18 mouse cellular contexts compared by ENCODE assay signal in the genomic region with DNA sequence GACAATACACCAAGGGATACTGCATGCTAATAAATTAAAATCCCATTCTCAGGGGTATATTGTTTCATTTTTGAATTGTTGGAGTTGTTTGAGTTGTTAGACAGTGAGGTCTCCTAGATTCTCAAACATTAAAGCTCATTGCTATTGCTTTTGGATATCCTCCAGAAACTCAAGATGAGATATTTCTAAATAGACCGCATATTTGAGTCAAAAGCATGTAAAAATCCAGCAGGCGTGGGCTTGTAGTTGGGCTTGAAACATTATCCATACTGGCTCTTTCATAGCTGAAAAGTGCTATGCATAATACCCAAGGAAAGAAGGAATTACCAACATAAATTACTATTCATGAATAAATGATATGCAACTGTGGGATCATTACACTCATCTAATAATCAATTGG.
"Had no signal": no experiment of that assay in that cellular context is flagged by ENCODE, and none has a peak within 500 bp of the region (broad histone marks: within the 10 kb centered on the region; RNA-seq: fewer than 3 reads in every experiment).

No protein-coding gene starts in this region.

- ATAC-seq: lung, postnatal 0 days; midbrain, embryonic 13.5 days; midbrain, embryonic 16.5 days had no signal

- H3K27ac ChIP-seq: limb, embryonic 13.5 days; liver, embryonic 13.5 days; midbrain, embryonic 10.5 days; midbrain, embryonic 13.5 days; neural tube, embryonic 13.5 days; stomach, postnatal 0 days had no signal

- H3K9ac ChIP-seq: limb, embryonic 13.5 days; liver, embryonic 13.5 days; midbrain, embryonic 13.5 days; neural tube, embryonic 13.5 days had no signal

- H3K36me3 ChIP-seq: limb, embryonic 13.5 days; liver, embryonic 13.5 days; midbrain, embryonic 10.5 days; midbrain, embryonic 13.5 days; neural tube, embryonic 13.5 days had no signal

- H3K9me3 ChIP-seq: limb, embryonic 13.5 days; liver, embryonic 13.5 days; megakaryocyte, embryonic 14.5 days; midbrain, embryonic 10.5 days; midbrain, embryonic 13.5 days; neural tube, embryonic 13.5 days had no signal

- H3K4me2 ChIP-seq: limb, embryonic 13.5 days; liver, embryonic 13.5 days; midbrain, embryonic 13.5 days; neural tube, embryonic 13.5 days had no signal

- H3K4me1 ChIP-seq: limb, embryonic 13.5 days; liver, embryonic 13.5 days; megakaryocyte, embryonic 14.5 days; midbrain, embryonic 10.5 days; midbrain, embryonic 13.5 days; neural tube, embryonic 13.5 days had no signal

- DNase-seq: kidney, adult 18-20 months; kidney, adult 9 months; kidney, postnatal 36 days; left cerebral cortex, postnatal 4 days; liver, embryonic 13.5 days; lung, adult 2 months; thymus, adult 2 months; thymus, postnatal 14 days; thymus, postnatal 4 days had no signal

- H3K4me3 ChIP-seq: limb, embryonic 13.5 days; liver, embryonic 13.5 days; megakaryocyte, embryonic 14.5 days; midbrain, embryonic 10.5 days; midbrain, embryonic 13.5 days; myocyte; neural tube, embryonic 13.5 days had no signal

- H3K27me3 ChIP-seq: limb, embryonic 13.5 days; liver, embryonic 13.5 days; megakaryocyte, embryonic 14.5 days; midbrain, embryonic 13.5 days; neural tube, embryonic 13.5 days had no signal
